Mouse (Mus musculus) MEL (cell line): ENCODE data around the gene Sctr. TPM values are rescaled to one million over a fixed set of nuclear protein-coding genes. Genes with fewer than 3 reads are reported as not detected.

Experiments
- DNase-seq: peaks from one replicate; pipeline ENCODE4 v3.0.0; 2011; ENCODE audit warnings: low read depth, low spot score
- H3K27ac ChIP-seq: 2 replicates; pipeline ENCODE4 v1.5.1; 2012; ENCODE audit warnings: low read depth, mild to moderate bottlenecking, control low read depth, low read length, moderate library complexity; ENCODE audit not compliant: control insufficient read depth
- H3K27me3 ChIP-seq, 2 experiments: fragments of 150-350 bp in 1 of 2; sonication (generic) in 1 of 2; 2 replicates each; pipeline ENCODE4 v1.6.1; 2012; ENCODE audit warnings: low read length in 2 of 2, mild to moderate bottlenecking in 2 of 2, improper control_type of control experiment in 1 of 2, moderate library complexity in 1 of 2; ENCODE audit not compliant: insufficient read depth in 2 of 2, control insufficient read depth in 1 of 2
- H3K36me3 ChIP-seq, 2 experiments: 2 replicates each; pipeline ENCODE4 v1.6.1; 2012 to 2014; ENCODE audit warnings: low read length in 2 of 2, improper control_type of control experiment in 1 of 2, inconsistent platforms in 1 of 2, mild to moderate bottlenecking in 1 of 2; ENCODE audit not compliant: insufficient read depth in 2 of 2, control insufficient read depth in 1 of 2
- H3K4me1 ChIP-seq, 2 experiments: fragments of 150-350 bp in 1 of 2; sonication (generic) in 1 of 2; 2 replicates each; pipeline ENCODE4 v1.6.1; 2012; ENCODE audit warnings: low read length in 2 of 2, improper control_type of control experiment in 1 of 2, mild to moderate bottlenecking in 1 of 2; ENCODE audit not compliant: insufficient read depth in 2 of 2, control insufficient read depth in 1 of 2
- H3K4me3 ChIP-seq, 2 experiments: fragments of 150-350 bp in 1 of 2; sonication (generic) in 1 of 2; 2 replicates each; pipeline ENCODE4 v1.5.1; 2012; ENCODE audit warnings: low read depth in 2 of 2, low read length in 2 of 2, mild to moderate bottlenecking in 2 of 2, moderate library complexity in 2 of 2, control low read depth in 1 of 2, improper control_type of control experiment in 1 of 2; ENCODE audit not compliant: control insufficient read depth in 1 of 2, insufficient read depth in 1 of 2
- H3K79me2 ChIP-seq: 2 replicates; pipeline ENCODE4 v1.6.1; 2012; ENCODE audit warnings: mild to moderate bottlenecking, low read length, moderate library complexity; ENCODE audit not compliant: control insufficient read depth, poor library complexity, insufficient read depth
- H3K9ac ChIP-seq: 2 replicates; pipeline ENCODE4 v1.6.1; 2012; ENCODE audit warnings: low read depth, mild to moderate bottlenecking, control low read depth, low read length, moderate library complexity; ENCODE audit not compliant: control insufficient read depth, poor library complexity, severe bottlenecking
- H3K9me3 ChIP-seq: fragments of 150-350 bp; sonication (generic); replicated peaks from 2 replicates; pipeline ENCODE4 v1.6.1; 2012; ENCODE audit warnings: mild to moderate bottlenecking, low read length, improper control_type of control experiment, moderate library complexity; ENCODE audit not compliant: insufficient read depth
- BHLHE40 ChIP-seq: IDR thresholded peaks from 2 replicates; pipeline ENCODE4 v1.6.1; 2012; ENCODE audit warnings: low read depth, mild to moderate bottlenecking, inconsistent platforms, low read length, improper control_type of control experiment, borderline replicate concordance
- CHD1 ChIP-seq: IDR thresholded peaks from 2 replicates; pipeline ENCODE4 v1.6.1; 2012; ENCODE audit warnings: low read depth, mild to moderate bottlenecking, inconsistent platforms, low read length, improper control_type of control experiment
- CHD2 ChIP-seq: IDR thresholded peaks from 2 replicates; pipeline ENCODE4 v1.6.1; 2011; ENCODE audit warnings: low read length, improper control_type of control experiment
- CTCF ChIP-seq, 3 experiments: IDR thresholded peaks in 2 of 3; conservative IDR thresholded peaks in 1 of 3; 2 replicates each; pipeline ENCODE4 v1.5.1; 2011 to 2012; ENCODE audit warnings: low read length in 3 of 3, low read depth in 2 of 3, mild to moderate bottlenecking in 2 of 3, improper control_type of control experiment in 1 of 3, inconsistent platforms in 1 of 3, mixed read lengths in 1 of 3, moderate library complexity in 1 of 3; ENCODE audit not compliant: control insufficient read depth in 1 of 3, insufficient read depth in 1 of 3, poor library complexity in 1 of 3, severe bottlenecking in 1 of 3
- E2F4 ChIP-seq: IDR thresholded peaks from 2 replicates; pipeline ENCODE4 v1.6.1; 2011; ENCODE audit warnings: low read depth, low read length, improper control_type of control experiment, borderline replicate concordance
- ELF1 ChIP-seq: IDR thresholded peaks from 2 replicates; pipeline ENCODE4 v1.6.1; 2014; ENCODE audit warnings: low read depth, mild to moderate bottlenecking, inconsistent platforms, low read length, improper control_type of control experiment, moderate library complexity
- EP300 ChIP-seq, 2 experiments: IDR thresholded peaks; 2 replicates each; pipeline ENCODE4 v1.6.1; 2011; ENCODE audit warnings: improper control_type of control experiment in 2 of 2, low read length in 2 of 2, low read depth in 1 of 2, mild to moderate bottlenecking in 1 of 2
- ETS1 ChIP-seq: IDR thresholded peaks from 2 replicates; pipeline ENCODE4 v1.6.1; 2012; ENCODE audit warnings: low read depth, mild to moderate bottlenecking, inconsistent platforms, low read length, improper control_type of control experiment, moderate library complexity
- GABPA ChIP-seq: IDR thresholded peaks from 2 replicates; pipeline ENCODE4 v1.6.1; 2012; ENCODE audit warnings: low read depth, mild to moderate bottlenecking, inconsistent platforms, low read length, improper control_type of control experiment, moderate library complexity
- GATA1 ChIP-seq: IDR thresholded peaks from 2 replicates; pipeline ENCODE4 v1.6.1; 2011; ENCODE audit warnings: low read depth, low read length, improper control_type of control experiment
- HCFC1 ChIP-seq: IDR thresholded peaks from 2 replicates; pipeline ENCODE4 v1.6.1; 2012; ENCODE audit warnings: low read depth, mild to moderate bottlenecking, inconsistent platforms, low read length, improper control_type of control experiment, moderate library complexity
- JUND ChIP-seq: IDR thresholded peaks from 2 replicates; pipeline ENCODE4 v1.6.1; 2011; ENCODE audit warnings: low read depth, mild to moderate bottlenecking, improper control_type of control experiment, low read length
- KAT2A ChIP-seq: conservative IDR thresholded peaks from 2 replicates; pipeline ENCODE4 v1.6.1; 2012; ENCODE audit warnings: low read depth, low read length, improper control_type of control experiment, inconsistent platforms
- MAFK ChIP-seq: IDR thresholded peaks from 2 replicates; pipeline ENCODE4 v1.6.1; 2011; ENCODE audit warnings: low read depth, mild to moderate bottlenecking, low read length, improper control_type of control experiment, borderline replicate concordance
- MAX ChIP-seq: IDR thresholded peaks from 2 replicates; pipeline ENCODE4 v1.6.1; 2011; ENCODE audit warnings: low read length, improper control_type of control experiment
- MAZ ChIP-seq: IDR thresholded peaks from 2 replicates; pipeline ENCODE4 v1.6.1; 2012; ENCODE audit warnings: low read depth, mild to moderate bottlenecking, inconsistent platforms, low read length, improper control_type of control experiment
- MEF2A ChIP-seq: IDR thresholded peaks from 2 replicates; pipeline ENCODE4 v1.6.1; 2014; ENCODE audit warnings: low read depth, mild to moderate bottlenecking, inconsistent platforms, low read length, improper control_type of control experiment; ENCODE audit not compliant: poor library complexity, insufficient replicate concordance, severe bottlenecking; ENCODE audit errors: extremely low read depth
- MXI1 ChIP-seq: IDR thresholded peaks from 2 replicates; pipeline ENCODE4 v1.6.1; 2011; ENCODE audit warnings: mild to moderate bottlenecking, low read depth, low read length, improper control_type of control experiment
- MYB ChIP-seq: IDR thresholded peaks from 2 replicates; pipeline ENCODE4 v1.6.1; 2011; ENCODE audit warnings: mild to moderate bottlenecking, low read depth, low read length, improper control_type of control experiment
- MYC ChIP-seq: IDR thresholded peaks from 2 replicates; pipeline ENCODE4 v1.6.1; 2011; ENCODE audit warnings: low read depth, mild to moderate bottlenecking, low read length, improper control_type of control experiment, moderate library complexity
- NELFE ChIP-seq: IDR thresholded peaks from 2 replicates; pipeline ENCODE4 v1.6.1; 2011; ENCODE audit warnings: low read depth, low read length, improper control_type of control experiment
- NRF1 ChIP-seq: IDR thresholded peaks from 2 replicates; pipeline ENCODE4 v1.6.1; 2014; ENCODE audit warnings: low read depth, mild to moderate bottlenecking, inconsistent platforms, low read length, improper control_type of control experiment, moderate library complexity; ENCODE audit not compliant: poor library complexity, insufficient read depth, severe bottlenecking
- POLR2AphosphoS2 ChIP-seq: IDR thresholded peaks from 2 replicates; pipeline ENCODE4 v1.6.1; 2011; ENCODE audit warnings: low read length, improper control_type of control experiment
- POLR2AphosphoS5 ChIP-seq: IDR thresholded peaks from 2 replicates; pipeline ENCODE4 v1.6.1; 2012; ENCODE audit warnings: low read depth, borderline replicate concordance, mild to moderate bottlenecking, inconsistent platforms, low read length, moderate library complexity, mixed read lengths
- RAD21 ChIP-seq: IDR thresholded peaks from 2 replicates; pipeline ENCODE4 v1.6.1; 2011; ENCODE audit warnings: mild to moderate bottlenecking, low read depth, low read length, improper control_type of control experiment
- SIN3A ChIP-seq: IDR thresholded peaks from 2 replicates; pipeline ENCODE4 v1.6.1; 2012; ENCODE audit warnings: low read length, improper control_type of control experiment, inconsistent platforms
- SMC3 ChIP-seq: IDR thresholded peaks from 2 replicates; pipeline ENCODE4 v1.6.1; 2011; ENCODE audit warnings: low read depth, low read length, improper control_type of control experiment
- TAL1 ChIP-seq: IDR thresholded peaks from 2 replicates; pipeline ENCODE4 v1.6.1; 2012; ENCODE audit warnings: mild to moderate bottlenecking, inconsistent platforms, low read length, moderate library complexity, mixed read lengths
- TBP ChIP-seq: IDR thresholded peaks from 2 replicates; pipeline ENCODE4 v1.8.0; 2011; ENCODE audit warnings: low read depth, low read length, improper control_type of control experiment
- UBTF ChIP-seq: IDR thresholded peaks from 2 replicates; pipeline ENCODE4 v1.6.1; 2012; ENCODE audit warnings: low read depth, mild to moderate bottlenecking, inconsistent platforms, low read length, improper control_type of control experiment, moderate library complexity, borderline replicate concordance; ENCODE audit not compliant: insufficient read depth
- USF1 ChIP-seq: IDR thresholded peaks from 2 replicates; pipeline ENCODE4 v1.6.1; 2014; ENCODE audit warnings: low read depth, mild to moderate bottlenecking, inconsistent platforms, low read length, improper control_type of control experiment, moderate library complexity
- USF2 ChIP-seq, 2 experiments: IDR thresholded peaks; 2 replicates each; pipeline ENCODE4 v1.6.1; 2011 to 2012; ENCODE audit warnings: improper control_type of control experiment in 2 of 2, low read length in 2 of 2, borderline replicate concordance in 1 of 2, inconsistent platforms in 1 of 2, low read depth in 1 of 2, mild to moderate bottlenecking in 1 of 2; ENCODE audit not compliant: insufficient read depth in 1 of 2
- ZC3H11A ChIP-seq: IDR thresholded peaks from 2 replicates; pipeline ENCODE4 v1.6.1; 2012; ENCODE audit warnings: low read depth, mild to moderate bottlenecking, inconsistent platforms, low read length, improper control_type of control experiment
- ZKSCAN1 ChIP-seq: IDR thresholded peaks from 2 replicates; pipeline ENCODE4 v1.6.1; 2012; ENCODE audit warnings: low read depth, mild to moderate bottlenecking, inconsistent platforms, low read length, improper control_type of control experiment, moderate library complexity
- ZMIZ1 ChIP-seq: IDR thresholded peaks from 2 replicates; pipeline ENCODE4 v1.6.1; 2012; ENCODE audit warnings: low read depth, mild to moderate bottlenecking, inconsistent platforms, low read length, improper control_type of control experiment, moderate library complexity
- polyA plus RNA-seq, 2 experiments: library from polyadenylated mRNA; stranded (reverse) in 1 of 2; unstranded in 1 of 2; fragments of >175 nt in 1 of 2; fragments of >200 nt in 1 of 2; gene quantifications; 2 replicates each; pipeline versions ENCODE4 v1.2.1 to v1.2.4; 2012; ENCODE audit warnings: low replicate concordance in 2 of 2, low read depth in 1 of 2; ENCODE audit not compliant: insufficient read length in 2 of 2, insufficient read depth in 1 of 2, missing spikeins in 1 of 2
- total RNA-seq: library from RNA; depleted of rRNA; stranded (reverse); fragments of 300-350 nt; gene quantifications from 2 replicates; pipeline ENCODE4 v1.2.3, GENCODE M21; 2012

Gene Sctr
- total and polyA plus RNA-seq, 3 experiments: not detected

DNA sequence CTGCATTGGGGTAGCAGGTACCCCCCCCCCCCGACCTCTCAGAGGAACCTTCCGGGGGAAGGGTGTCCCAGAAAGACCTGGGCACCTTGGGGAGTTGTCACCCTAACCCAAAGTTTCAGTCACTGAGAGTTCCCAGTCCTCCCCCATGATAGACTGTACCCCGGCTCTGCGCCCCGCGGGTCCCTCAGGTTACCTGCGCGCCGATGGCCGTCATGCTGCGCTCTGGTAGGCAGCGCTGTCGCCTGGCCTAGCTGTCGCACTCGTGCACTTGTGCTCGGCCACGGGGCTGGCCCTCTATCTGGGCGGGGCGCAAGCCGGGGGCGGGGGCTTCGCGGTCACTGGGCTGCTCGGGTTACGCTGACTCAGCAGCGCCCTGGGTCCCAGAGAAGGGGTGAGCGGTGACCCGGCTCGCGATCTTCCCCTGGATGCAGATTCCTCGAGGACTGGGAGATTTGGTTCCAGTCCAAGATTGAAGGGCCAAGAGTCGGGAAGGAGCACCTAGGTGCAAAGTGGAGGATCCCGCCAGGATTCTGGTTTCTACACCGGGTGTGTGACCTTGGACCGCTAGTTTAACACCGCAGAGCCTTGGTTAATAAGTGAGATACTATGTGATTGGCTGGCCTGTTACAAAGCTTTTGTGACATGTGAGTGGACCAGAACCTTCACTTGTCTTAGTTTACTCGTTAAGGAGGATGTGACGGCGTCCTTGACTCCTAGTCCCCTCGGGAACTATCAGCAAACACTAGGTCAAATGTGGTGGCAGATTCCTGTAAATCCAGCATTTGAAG, 67.0 kb downstream of the Sctr start, which contains the start of gene Tmem37:
Gene Tmem37 (minus strand): TSS at position 556 of the 788 bp plus-strand sequence.
- Histone ChIP-seq H3K4me1 (peaks cover 0 to 7% of the 10 kb centered on the region in 2 experiments; a peak in 2 of 4 replicates), H3K36me3 (peaks cover 0 to 3% of the 10 kb centered on the region in 2 experiments; a peak in 2 of 4 replicates), H3K9ac (peak within 1 kb of the TSS; percentile 69), H3K27ac (no peak within 1 kb of the TSS), H3K27me3 (no peaks in the 10 kb centered on the region), H3K9me3 (no peaks in the 10 kb centered on the region), H3K4me3 (peak within 1 kb of the TSS; percentile 27 to 56), H3K79me2 (no peaks in the 10 kb centered on the region; the same call in 1 of the 2 replicates)
- DNase-seq: peak; percentile 78
- TF ChIP-seq NRF1 (0 out of 2 replicates have a peak, but pooled peaks have one; percentile 28), MEF2A (no peak), MYB (no peak), MAX (no peak), POLR2AphosphoS2 (no peak), MXI1 (no peak), EP300 (IDR thresholded peaks at IDR 0.05; ENCODE audit: low read depth in 1 of 2, low read length in 2 of 2) (no peak), GABPA (no peak), USF1 (no peak), JUND (no peak), ZMIZ1 (no peak), MAFK (peak; percentile 97), CTCF (IDR thresholded peaks at IDR 0.05 in 2 of 3, conservative IDR thresholded peaks at IDR 0.05 in 1 of 3; ENCODE audit: control insufficient read depth in 1 of 3, insufficient read depth in 1 of 3, low read depth in 2 of 3, low read length in 3 of 3, poor library complexity in 1 of 3, severe bottlenecking in 1 of 3) (no peak), TAL1 (no peak), SMC3 (no peak), GATA1 (no peak), SIN3A (0 out of 2 replicates have a peak, but pooled peaks have one; percentile 33), MAZ (peak; percentile 54; the same call in 1 of the 2 replicates), BHLHE40 (no peak), NELFE (peak; percentile 35; the same call in 1 of the 2 replicates), KAT2A (no peak), RAD21 (no peak), ZC3H11A (no peak), TBP (no peak), USF2 (IDR thresholded peaks at IDR 0.05; ENCODE audit: borderline replicate concordance in 1 of 2, insufficient read depth in 1 of 2, low read depth in 1 of 2, low read length in 2 of 2) (no peak), POLR2AphosphoS5 (no peak), UBTF (no peak), ELF1 (no peak), ZKSCAN1 (no peak), MYC (no peak), CHD2 (no peak), HCFC1 (peak; percentile 55; the same call in 1 of the 2 replicates), E2F4 (no peak), ETS1 (0 out of 2 replicates have a peak, but pooled peaks have one; percentile 26), CHD1 (no peak)
